In genomic region chr5:99504349-99504830, GRCm38 (mm10) we compare ENCODE assay signal across 10 mouse cellular contexts.
DNase-seq lines count a peak whose midpoint lies in the region; ATAC-seq lines count a peak whose summit lies in the region.
"Had no signal": no experiment of that assay in that cellular context is flagged by ENCODE, and none has a peak within 500 bp of the region (broad histone marks: within the 10 kb centered on the region; RNA-seq: fewer than 3 reads in every experiment).

No protein-coding gene starts in this region.

- no peaks in the 10 kb centered on the region for H3K9me3 ChIP-seq in kidney, embryonic 15.5 days (replicated peaks)
- H3K9me3 ChIP-seq: limb, embryonic 13.5 days had no signal

- H3K4me1 ChIP-seq in kidney, embryonic 15.5 days, result no peaks in the 10 kb centered on the region
- H3K4me1 ChIP-seq: limb, embryonic 13.5 days had no signal

- H3K4me3 ChIP-seq in kidney, embryonic 15.5 days (replicated peaks), result no peak overlapping the region
- H3K4me3 ChIP-seq: limb, embryonic 13.5 days had no signal

- H3K4me2 ChIP-seq in kidney, embryonic 15.5 days, result no peak overlapping the region
- H3K4me2 ChIP-seq: limb, embryonic 13.5 days had no signal

- ATAC-seq in kidney, embryonic 15.5 days (replicated peaks; ENCODE audit: low FRiP score), result no peak
- ATAC-seq: Patski had no signal

- no peak overlapping the region for H3K27ac ChIP-seq in kidney, embryonic 15.5 days
- H3K27ac ChIP-seq: limb, embryonic 13.5 days had no signal

- no peak overlapping the region for H3K9ac ChIP-seq in kidney, embryonic 15.5 days
- H3K9ac ChIP-seq: limb, embryonic 13.5 days had no signal

- peak; percentile 50 to 64 for DNase-seq in kidney, postnatal 4 days
- DNase-seq in kidney, adult 11 months, result no peak
- peak; percentile 33 for DNase-seq in cerebellum, adult 9-10 months
- DNase-seq in frontal cortex, postnatal 10 days (ENCODE audit: low spot score in 2 of 2), result peak; percentile 45 to 53
- peak; percentile 12 for DNase-seq in lung, postnatal 25 days (ENCODE audit: low spot score)
- DNase-seq in embryo, embryonic 9.5 days (ENCODE audit: extremely low spot score), result no peak
- DNase-seq in thymus, postnatal 4 days, result no peak

- no peaks in the 10 kb centered on the region for H3K36me3 ChIP-seq in kidney, embryonic 15.5 days
- H3K36me3 ChIP-seq: limb, embryonic 13.5 days had no signal

- no peaks in the 10 kb centered on the region for H3K27me3 ChIP-seq in kidney, embryonic 15.5 days
- H3K27me3 ChIP-seq: limb, embryonic 13.5 days had no signal

- WGBS in kidney, embryonic 15.5 days, result 69% methylated on average over 9 of the region's 9 CpGs

Comparison
In these comparisons a context has a peak if more than half of its experiments do, and no peak if none do; other contexts are left out.
1. DNase-seq: peak in kidney, postnatal 4 days (2 of 2), cerebellum, adult 9-10 months (single experiment), frontal cortex, postnatal 10 days (2 of 2) and lung, postnatal 25 days (single experiment); none in kidney, adult 11 months (single experiment), embryo, embryonic 9.5 days (single experiment) and thymus, postnatal 4 days (single experiment).